Mouse (Mus musculus) kidney, embryonic 15.5 days (tissue): ENCODE measurements around the gene Gm42417. TPM values are rescaled to one million over a fixed set of nuclear protein-coding genes. Genes with fewer than 3 reads are reported as not detected.

Experiments used
- ATAC-seq: fragments of 200-750 bp; cut with Nextera tagmentation; replicated peaks from 2 replicates; pipeline ENCODE4 v1.8.0; 2017; ENCODE audit warnings: moderate TSS enrichment; ENCODE audit not compliant: low FRiP score
- H3K27ac ChIP-seq: fragments of 300-500 bp; sonication (generic); 2 replicates; pipeline ENCODE4 v1.5.1; 2015; ENCODE audit warnings: mild to moderate bottlenecking, inconsistent platforms
- H3K27me3 ChIP-seq: fragments of 300-500 bp; sonication (generic); 2 replicates; pipeline ENCODE4 v1.6.1; 2015; ENCODE audit warnings: inconsistent platforms
- H3K36me3 ChIP-seq: fragments of 300-500 bp; sonication (generic); 2 replicates; pipeline ENCODE4 v1.6.1; 2015; ENCODE audit warnings: inconsistent platforms
- H3K4me1 ChIP-seq: fragments of 300-500 bp; sonication (generic); 2 replicates; pipeline ENCODE4 v1.6.1; 2015; ENCODE audit warnings: inconsistent platforms
- H3K4me2 ChIP-seq: fragments of 300-500 bp; sonication (generic); 2 replicates; pipeline ENCODE4 v1.6.1; 2015; ENCODE audit warnings: moderate library complexity, mild to moderate bottlenecking, inconsistent platforms
- H3K4me3 ChIP-seq: fragments of 300-500 bp; sonication (generic); replicated peaks from 2 replicates; pipeline ENCODE4 v1.5.1; 2015; ENCODE audit warnings: mild to moderate bottlenecking, inconsistent platforms
- H3K9ac ChIP-seq: fragments of 300-500 bp; sonication (generic); 2 replicates; pipeline ENCODE4 v1.6.1; 2015; ENCODE audit warnings: mild to moderate bottlenecking, inconsistent platforms
- H3K9me3 ChIP-seq: fragments of 300-500 bp; sonication (generic); replicated peaks from 2 replicates; pipeline ENCODE4 v1.6.1; 2016; ENCODE audit warnings: inconsistent platforms
- WGBS: fragments of 180-500 bp; shearing (Covaris S2); methylation state at CpG from one replicate; pipeline ENCODE4 v1.1.7; 2015; ENCODE audit warnings: mixed read lengths; 5-methylcytosine and 5-hydroxymethylcytosine counted together
- polyA plus RNA-seq: library from polyadenylated mRNA; unstranded; fragments of >200 nt; fragmentation: Nextera tagmentation; extraction: Ambion mirVana; gene quantifications from 2 replicates; pipeline ENCODE4 v1.2.1, GENCODE M21; 2015

Gene Gm42417
- polyA plus RNA-seq, 1 experiment from 2014 or later, result 0.32 TPM

DNA sequence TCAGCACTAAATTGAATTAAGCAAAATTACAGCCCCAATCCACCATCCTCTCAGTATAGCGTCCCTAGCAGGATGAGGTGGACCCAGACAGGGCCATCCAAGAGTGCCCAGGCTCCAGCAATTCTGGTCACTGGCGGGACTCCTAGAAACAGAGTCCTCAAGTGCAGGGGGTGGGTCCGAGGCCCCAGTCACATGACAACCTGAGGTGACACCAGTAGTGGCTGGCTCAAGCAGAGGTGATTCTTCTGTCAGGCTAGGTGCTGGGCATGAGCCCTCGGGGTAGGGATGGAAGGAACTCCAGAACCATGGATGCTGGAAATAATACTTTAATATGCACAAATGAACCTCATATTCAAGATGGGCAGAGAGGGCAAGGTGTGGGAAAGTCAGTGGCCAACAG, 23.2 kb upstream of the Gm42417 start:
- Histone ChIP-seq H3K9ac (no peak overlapping the region), H3K4me1 (peaks cover 77% of the 10 kb centered on the region), H3K27ac (peak overlapping the region; percentile 100; the same call in 1 of the 2 replicates), H3K4me2 (no peak overlapping the region), H3K27me3 (no peaks in the 10 kb centered on the region), H3K9me3 (no peaks in the 10 kb centered on the region), H3K36me3 (no peaks in the 10 kb centered on the region), H3K4me3 (no peak overlapping the region)
- no peak for ATAC-seq
- 56% methylated on average over 4 of the region's 4 CpGs for WGBS

DNA sequence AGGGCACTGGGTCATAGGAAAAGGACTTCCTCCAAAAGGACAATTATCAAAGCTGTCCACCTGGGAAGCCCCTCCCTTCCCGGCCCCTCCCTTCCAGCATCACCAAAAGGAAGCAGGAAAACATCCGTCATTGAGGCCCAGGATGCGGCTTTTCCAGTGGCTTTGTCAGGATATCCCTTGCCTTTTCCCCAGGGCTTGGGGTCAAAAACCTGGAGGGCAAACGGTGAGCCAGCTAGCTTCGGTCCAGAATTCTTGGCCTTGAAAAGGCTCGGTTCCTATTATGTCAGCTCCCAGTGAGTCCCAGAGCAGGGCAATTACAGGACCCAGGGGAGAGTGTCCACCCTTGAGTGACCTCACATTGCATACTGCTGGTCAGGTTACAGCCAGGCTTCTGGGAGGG, 21.7 kb upstream of the Gm42417 start:
- no peaks in the 10 kb centered on the region for H3K36me3 ChIP-seq
- no peak overlapping the region for H3K9ac ChIP-seq
- H3K9me3 ChIP-seq, result no peaks in the 10 kb centered on the region
- peak overlapping the region; percentile 100 for H3K27ac ChIP-seq
- no peak for ATAC-seq
- no peak overlapping the region for H3K4me3 ChIP-seq
- H3K4me2 ChIP-seq, result peak overlapping the region; percentile 17; the same call in 1 of the 2 replicates
- H3K4me1 ChIP-seq, result peaks cover 69% of the 10 kb centered on the region
- no peaks in the 10 kb centered on the region for H3K27me3 ChIP-seq
- 24% methylated on average over 6 of the region's 6 CpGs for WGBS

DNA sequence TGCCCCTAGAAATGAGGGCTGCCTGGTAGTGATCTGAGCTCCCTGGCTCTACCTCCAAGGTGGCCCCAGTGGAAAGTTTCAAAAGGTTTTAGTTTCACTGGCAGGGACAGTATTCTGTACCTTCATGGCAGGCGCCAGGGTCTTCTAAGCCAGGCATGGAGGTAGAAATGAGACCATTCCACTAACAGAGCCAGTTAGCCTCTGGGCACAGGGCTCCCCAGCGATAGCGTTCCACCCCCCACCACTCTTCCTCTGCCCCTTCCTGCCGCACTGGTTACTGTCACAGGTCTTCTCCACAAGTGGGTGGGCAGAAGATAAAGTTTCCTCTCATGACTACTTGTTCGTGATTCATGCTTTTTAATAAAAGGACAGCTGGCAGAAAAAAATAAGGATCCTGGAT, 20.7 kb upstream of the Gm42417 start:
- Histone ChIP-seq H3K9ac (no peak overlapping the region), H3K4me2 (peak overlapping the region; percentile 85; the same call in 1 of the 2 replicates), H3K4me3 (no peak overlapping the region), H3K9me3 (no peaks in the 10 kb centered on the region), H3K27ac (peak overlapping the region; percentile 100), H3K27me3 (no peaks in the 10 kb centered on the region), H3K36me3 (peaks cover 6% of the 10 kb centered on the region), H3K4me1 (peaks cover 76% of the 10 kb centered on the region)
- 49% methylated on average over 5 of the region's 5 CpGs for WGBS
- no peak for ATAC-seq

DNA sequence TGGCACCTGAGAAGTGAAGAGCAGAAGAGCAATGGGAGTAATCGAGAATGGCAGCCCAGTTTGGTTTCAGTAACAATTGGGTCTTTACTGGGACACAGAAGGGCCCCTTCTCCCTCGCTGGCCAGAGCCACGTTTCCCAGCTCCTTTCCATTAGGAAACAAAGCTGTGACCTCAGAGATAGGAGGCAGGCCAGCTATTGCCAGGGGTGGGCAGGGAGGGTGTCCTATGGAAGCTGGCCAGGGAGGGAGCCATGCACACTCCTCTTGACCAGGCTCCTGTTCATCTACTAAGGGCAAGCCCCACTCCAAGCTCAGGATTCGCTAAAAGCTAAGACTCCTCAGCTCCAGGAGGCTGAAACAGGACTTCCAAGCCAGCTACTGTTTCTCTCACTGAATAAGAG, 20.0 kb upstream of the Gm42417 start:
- Histone ChIP-seq H3K4me2 (peak overlapping the region; percentile 85), H3K9me3 (no peaks in the 10 kb centered on the region), H3K9ac (peak overlapping the region; percentile 96), H3K4me3 (peak overlapping the region; percentile 91), H3K27me3 (no peaks in the 10 kb centered on the region), H3K36me3 (peaks cover 12% of the 10 kb centered on the region), H3K27ac (peak overlapping the region; percentile 100), H3K4me1 (peaks cover 77% of the 10 kb centered on the region)
- no peak for ATAC-seq
- WGBS, result 15% methylated on average over 4 of the region's 4 CpGs

DNA sequence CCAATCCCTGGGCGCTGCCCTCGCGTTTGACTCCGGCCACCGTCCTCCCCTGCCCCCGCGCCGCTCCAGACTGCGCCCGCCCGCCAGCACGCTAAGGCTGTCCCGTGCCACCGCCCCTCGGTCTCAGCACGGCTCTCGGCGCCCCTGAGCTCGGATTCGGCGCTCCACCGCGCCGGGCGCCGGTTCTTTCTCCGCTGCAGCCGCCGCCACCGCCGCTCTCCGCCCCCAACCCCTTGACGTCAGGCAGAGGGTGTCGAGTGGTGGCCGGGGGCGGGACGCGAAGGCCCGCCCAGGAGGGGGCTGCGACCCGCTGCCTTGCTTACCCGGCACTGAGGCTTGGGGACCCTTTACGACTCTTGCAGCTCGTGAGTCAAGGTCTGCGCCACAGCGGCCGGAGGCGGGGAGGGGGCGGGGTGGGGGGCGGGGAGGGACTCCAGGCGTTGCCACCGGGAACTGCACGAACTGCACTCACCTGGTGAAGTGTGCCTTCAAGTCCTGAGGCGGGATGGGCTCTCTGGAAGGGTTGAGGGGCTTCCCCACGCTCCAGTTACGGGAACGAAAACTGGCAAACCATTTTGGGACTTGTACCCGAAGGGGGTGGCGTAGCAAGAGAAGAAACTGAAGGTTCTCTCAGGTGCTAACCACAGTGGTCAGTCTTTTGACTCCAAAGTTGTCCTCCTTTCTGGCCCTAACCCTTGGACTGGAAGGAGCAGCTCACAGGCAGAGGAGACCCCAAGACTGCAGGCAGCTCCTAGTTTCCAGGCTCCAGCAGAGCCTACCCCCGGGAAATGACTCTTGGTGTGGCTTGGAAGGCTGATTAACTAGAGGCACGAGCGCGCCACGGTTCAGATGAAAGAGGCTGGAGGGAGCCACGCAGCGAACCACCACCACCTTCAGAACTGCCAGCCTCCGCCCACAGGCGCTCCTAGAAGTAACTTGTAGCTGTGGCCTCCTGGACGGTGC, 19.1 kb upstream of the Gm42417 start, which contains the start of gene Sema4c:
Gene Sema4c (minus strand): TSS at position 319 of the 963 bp plus-strand sequence.
- Histone ChIP-seq H3K36me3 (peaks cover 22% of the 10 kb centered on the region), H3K9ac (peak within 1 kb of the TSS; percentile 96), H3K4me2 (peak within 1 kb of the TSS; percentile 85), H3K4me3 (peak within 1 kb of the TSS; percentile 91), H3K27me3 (no peaks in the 10 kb centered on the region), H3K27ac (peak within 1 kb of the TSS; percentile 100), H3K4me1 (peaks cover 77% of the 10 kb centered on the region), H3K9me3 (no peaks in the 10 kb centered on the region)
- ATAC-seq, result peak; percentile 66
- under 1% methylated on average over 67 of the region's 69 CpGs for WGBS

DNA sequence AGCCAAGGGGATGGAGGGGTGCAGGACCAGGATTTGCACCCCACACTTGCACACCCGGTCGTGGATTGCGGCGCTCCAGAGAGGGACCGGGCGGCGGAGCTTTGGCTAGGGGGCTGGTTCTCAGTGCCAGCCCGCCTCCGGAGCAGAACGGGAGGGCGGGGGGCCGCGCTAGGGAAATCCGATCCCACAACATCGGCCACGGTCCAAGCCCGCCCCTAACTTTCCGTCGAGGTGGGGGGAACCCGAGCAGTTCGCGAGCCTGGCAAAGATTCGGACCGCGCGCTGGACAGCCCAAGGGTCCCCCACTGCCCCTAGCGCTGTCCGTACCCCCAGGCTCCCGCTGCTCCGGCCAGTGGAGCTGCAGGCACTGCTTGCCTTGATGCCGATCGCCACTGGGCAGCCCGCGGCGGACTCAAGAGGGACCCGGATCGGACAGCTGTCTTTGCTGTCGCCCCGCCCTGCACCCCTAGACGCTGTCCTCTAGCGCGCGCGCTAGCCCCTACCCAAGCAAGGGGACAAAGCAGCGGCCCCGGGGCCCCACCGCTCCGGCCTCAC, 18.3 kb upstream of the Gm42417 start:
- Histone ChIP-seq H3K27ac (peak overlapping the region; percentile 100), H3K36me3 (peaks cover 30% of the 10 kb centered on the region), H3K4me1 (peaks cover 77% of the 10 kb centered on the region), H3K27me3 (no peaks in the 10 kb centered on the region), H3K4me3 (peak overlapping the region; percentile 91), H3K9me3 (no peaks in the 10 kb centered on the region), H3K9ac (peak overlapping the region; percentile 96), H3K4me2 (peak overlapping the region; percentile 85)
- ATAC-seq, result peak; percentile 78
- WGBS, result under 1% methylated on average over 47 of the region's 48 CpGs

DNA sequence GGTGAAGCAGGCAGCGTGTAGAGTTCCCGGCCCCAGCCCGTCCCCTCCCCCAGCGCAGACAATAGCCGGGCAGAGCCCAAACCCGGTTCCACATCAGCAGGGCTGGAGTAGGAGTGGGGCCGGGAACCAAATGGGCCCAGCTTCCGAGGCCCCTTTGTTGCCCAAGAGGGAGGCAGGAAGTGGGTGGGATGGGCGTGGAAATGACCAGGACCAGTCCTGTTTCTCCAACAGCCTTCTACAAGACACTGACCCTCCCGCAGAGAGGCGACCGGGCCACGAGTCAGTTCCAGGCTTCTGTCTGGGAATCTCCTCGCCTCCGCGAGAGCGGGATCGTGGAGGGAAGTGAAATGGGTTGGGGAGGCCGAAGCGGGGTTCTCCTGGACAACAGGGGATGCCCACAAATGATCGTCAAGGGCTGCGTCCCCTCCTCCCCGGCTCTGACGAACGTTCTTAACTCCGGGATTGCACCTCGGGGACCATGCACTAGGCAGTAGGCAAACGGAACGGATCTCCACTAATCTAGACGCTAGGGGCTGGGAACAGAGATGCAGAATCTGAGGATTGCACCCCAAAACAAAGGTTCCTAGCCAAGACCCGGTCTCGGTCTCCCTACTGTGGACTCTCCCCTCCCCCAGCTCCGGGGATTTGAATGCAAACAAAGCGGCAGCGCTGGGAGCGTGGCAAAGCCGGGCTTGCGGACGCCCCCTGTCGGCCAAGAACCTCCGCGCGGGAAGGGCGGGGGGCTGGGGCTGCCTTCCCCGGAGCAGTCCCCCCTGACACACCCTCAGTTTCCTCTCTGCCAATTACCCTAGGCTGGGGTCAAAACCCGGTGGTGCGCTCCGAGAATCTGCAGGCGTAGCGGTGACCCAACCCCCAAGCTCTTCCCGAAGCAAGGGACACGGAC, 17.6 kb upstream of the Gm42417 start:
- peaks cover 37% of the 10 kb centered on the region for H3K36me3 ChIP-seq
- H3K9ac ChIP-seq, result peak overlapping the region; percentile 96
- peaks cover 76% of the 10 kb centered on the region for H3K4me1 ChIP-seq
- ATAC-seq, result peak; percentile 71
- peak overlapping the region; percentile 91 for H3K4me3 ChIP-seq
- under 1% methylated on average over 52 of the region's 52 CpGs for WGBS
- H3K27ac ChIP-seq, result peak overlapping the region; percentile 100
- H3K4me2 ChIP-seq, result peak overlapping the region; percentile 85
- H3K9me3 ChIP-seq, result no peaks in the 10 kb centered on the region
- no peaks in the 10 kb centered on the region for H3K27me3 ChIP-seq

DNA sequence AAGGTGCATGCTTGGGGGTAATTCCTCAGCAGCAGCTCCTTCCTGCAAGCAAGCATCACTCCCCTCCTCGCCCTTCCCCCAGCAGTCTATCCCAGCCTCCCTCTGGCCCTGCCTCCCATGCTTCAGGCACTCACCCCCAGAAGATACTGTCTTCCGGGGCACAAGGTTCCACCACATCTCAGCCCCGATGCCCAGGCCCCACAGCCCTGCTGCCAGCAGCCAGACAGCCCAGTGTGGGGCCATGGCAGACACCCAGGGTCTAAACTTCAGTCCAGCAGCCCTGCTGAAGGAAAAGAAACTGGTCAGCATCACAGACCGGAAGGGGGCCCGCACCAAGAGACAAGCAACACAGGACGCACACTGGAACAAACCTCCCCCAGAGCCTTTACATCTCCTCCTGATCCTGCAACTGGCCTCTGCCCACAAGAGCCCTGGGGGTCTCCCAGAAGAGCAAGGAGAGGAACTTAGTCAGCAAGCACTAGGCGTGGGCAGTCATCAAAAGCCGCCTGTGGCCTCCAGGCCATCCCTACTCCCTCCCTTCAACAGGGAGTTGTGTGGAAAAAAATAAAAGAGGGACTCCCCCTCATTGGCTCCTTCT, 16.7 kb upstream of the Gm42417 start:
- Histone ChIP-seq H3K4me3 (peak overlapping the region; percentile 91), H3K4me2 (peak overlapping the region; percentile 85), H3K9ac (peak overlapping the region; percentile 96), H3K36me3 (peaks cover 46% of the 10 kb centered on the region), H3K27ac (peak overlapping the region; percentile 100), H3K27me3 (no peaks in the 10 kb centered on the region), H3K4me1 (peaks cover 73% of the 10 kb centered on the region), H3K9me3 (no peaks in the 10 kb centered on the region)
- under 1% methylated on average over 8 of the region's 8 CpGs for WGBS
- no peak for ATAC-seq

DNA sequence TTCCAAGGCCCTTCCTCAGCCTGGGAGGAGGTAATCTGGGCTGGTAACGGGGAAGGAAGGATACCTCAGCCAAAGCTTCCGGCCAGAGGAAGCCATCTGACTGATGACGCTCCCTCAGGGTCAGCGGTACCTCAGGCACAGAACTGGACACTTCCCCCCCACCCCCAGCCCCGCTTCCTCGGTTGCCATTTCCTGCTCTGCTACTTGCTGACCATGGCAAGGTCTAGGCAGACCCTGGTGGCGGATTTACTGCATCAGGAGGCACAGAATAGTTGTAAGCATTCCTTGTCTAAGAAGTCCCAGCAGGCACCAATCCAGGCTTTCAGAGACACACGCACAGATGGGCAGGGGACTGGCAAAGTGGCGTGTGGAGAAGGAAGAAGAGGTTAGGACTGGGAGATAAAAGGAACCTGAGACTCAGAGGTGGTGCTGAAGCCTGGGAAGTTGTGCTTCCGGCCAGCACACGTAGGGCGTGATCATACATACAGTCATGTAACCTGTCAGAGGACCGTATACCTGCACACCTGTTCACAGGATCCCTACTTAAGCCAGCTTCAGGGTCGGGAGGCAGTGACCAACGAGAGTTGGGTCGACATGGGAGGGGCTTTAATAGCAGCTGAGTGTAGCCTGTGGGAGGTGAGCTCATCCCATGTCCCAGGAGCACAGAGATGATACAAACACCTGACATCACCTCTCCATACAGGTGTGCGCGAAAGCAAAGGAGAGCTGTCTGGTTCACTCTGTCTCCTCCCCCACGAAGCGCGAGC, 15.6 kb upstream of the Gm42417 start:
- H3K9me3 ChIP-seq, result no peaks in the 10 kb centered on the region
- WGBS, result 42% methylated on average over 21 of the region's 21 CpGs
- H3K27me3 ChIP-seq, result no peaks in the 10 kb centered on the region
- no peak for ATAC-seq
- H3K4me1 ChIP-seq, result peaks cover 71% of the 10 kb centered on the region
- peak overlapping the region; percentile 85 for H3K4me2 ChIP-seq
- H3K27ac ChIP-seq, result peak overlapping the region; percentile 100
- H3K36me3 ChIP-seq, result peaks cover 57% of the 10 kb centered on the region
- peak overlapping the region; percentile 91 for H3K4me3 ChIP-seq
- H3K9ac ChIP-seq, result peak overlapping the region; percentile 96

DNA sequence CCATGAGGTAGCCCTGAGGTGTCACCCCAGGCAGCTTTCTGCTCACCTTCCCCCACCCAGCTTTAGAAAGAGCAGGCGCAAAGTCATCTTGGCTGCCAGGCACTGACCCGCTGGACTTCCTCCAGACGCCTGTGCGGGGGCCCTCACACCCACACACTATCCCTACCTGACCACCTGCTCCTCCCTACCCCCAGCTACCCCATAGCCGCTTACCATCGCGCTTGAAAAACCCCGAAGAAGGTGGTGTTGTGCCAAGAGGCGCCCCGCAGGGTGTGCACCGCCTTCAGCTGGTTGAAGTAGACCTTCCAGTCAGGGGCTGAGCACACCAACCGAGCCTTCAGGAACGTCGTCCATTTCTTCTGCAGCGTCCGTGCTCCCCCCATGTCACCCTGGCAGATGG, 13.3 kb upstream of the Gm42417 start:
- Histone ChIP-seq H3K4me3 (no peak overlapping the region), H3K4me1 (peaks cover 79% of the 10 kb centered on the region), H3K27me3 (no peaks in the 10 kb centered on the region), H3K9me3 (no peaks in the 10 kb centered on the region), H3K36me3 (peaks cover 76% of the 10 kb centered on the region), H3K27ac (peak overlapping the region; percentile 38), H3K4me2 (no peak overlapping the region), H3K9ac (0 out of 2 replicates have a peak overlapping the region, but pooled peaks have one; percentile 9)
- 72% methylated on average over 16 of the region's 16 CpGs for WGBS
- no peak for ATAC-seq
